Mouse (Mus musculus) naive thymus-derived CD4-positive, alpha-beta T cell, adult 2 months (primary cell): ENCODE results near the gene Hsp90aa1.
"Not testable (repeated sequence)": the region's sequence is repeated elsewhere in the genome, so short reads cannot be mapped to it uniquely, and the experiment has no call there.

Experiments
- DNase-seq: peaks from one replicate; pipeline ENCODE4 v3.0.0-alpha.2; 2011; ENCODE audit warnings: low read depth

Hsp90aa1 gene

DNA sequence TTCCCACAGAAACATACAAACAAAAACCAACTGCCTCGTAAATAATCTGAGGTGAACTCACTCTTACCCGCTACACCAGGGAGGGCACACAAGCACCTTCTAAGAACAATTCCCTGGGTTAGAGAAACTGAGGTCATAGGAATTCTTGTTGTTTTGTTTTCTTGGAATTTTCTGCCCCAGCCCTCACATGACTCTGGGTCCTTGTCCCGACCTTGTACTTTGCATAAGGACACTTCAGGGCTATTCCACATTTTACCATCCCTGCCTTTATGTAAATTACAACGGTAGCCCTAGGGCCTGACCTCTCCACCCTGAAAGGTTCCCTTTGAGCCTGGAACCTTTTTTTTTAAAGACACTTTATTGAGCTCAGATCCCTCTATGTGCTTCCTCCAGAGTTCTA is at the start of gene Hsp90aa1:
TSS of gene Hsp90aa1 (minus strand) at position 173 of the 400 bp plus-strand sequence.
- DNase-seq, result no peak

DNA sequence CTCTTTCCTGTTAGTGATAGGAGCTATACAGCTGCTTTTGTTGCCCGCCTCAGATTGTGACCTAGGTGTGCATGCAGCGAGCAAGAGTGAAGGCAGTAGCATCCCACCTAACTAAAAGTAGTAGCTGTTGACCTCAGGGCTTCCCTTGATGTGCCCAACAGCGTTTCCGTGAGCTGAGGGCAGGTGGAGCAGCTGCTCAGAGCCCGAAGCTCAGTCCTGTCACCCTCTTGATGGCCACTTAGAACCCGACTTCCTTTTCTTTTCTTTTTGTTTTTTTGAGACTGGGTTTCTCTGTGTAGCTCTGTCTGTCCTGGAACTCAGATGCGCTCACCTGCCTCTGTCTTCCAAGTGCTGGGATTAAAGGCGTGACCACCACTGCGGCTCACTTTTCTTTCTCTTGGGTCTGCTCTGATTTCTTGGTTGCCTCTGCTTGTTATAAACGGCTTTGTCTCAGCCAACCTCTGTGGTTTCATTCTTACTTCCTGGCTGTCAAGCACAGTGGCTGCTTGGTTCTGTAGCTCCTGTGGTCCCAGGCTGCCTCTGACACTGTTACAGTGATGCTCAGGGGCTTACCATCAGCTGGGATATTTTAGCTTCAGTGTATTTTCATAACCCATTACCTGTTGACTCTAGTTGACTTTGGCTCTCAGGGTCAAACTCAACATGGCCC is 48.4 kb upstream of the Hsp90aa1 start:
- peak; percentile 64 for DNase-seq

DNA sequence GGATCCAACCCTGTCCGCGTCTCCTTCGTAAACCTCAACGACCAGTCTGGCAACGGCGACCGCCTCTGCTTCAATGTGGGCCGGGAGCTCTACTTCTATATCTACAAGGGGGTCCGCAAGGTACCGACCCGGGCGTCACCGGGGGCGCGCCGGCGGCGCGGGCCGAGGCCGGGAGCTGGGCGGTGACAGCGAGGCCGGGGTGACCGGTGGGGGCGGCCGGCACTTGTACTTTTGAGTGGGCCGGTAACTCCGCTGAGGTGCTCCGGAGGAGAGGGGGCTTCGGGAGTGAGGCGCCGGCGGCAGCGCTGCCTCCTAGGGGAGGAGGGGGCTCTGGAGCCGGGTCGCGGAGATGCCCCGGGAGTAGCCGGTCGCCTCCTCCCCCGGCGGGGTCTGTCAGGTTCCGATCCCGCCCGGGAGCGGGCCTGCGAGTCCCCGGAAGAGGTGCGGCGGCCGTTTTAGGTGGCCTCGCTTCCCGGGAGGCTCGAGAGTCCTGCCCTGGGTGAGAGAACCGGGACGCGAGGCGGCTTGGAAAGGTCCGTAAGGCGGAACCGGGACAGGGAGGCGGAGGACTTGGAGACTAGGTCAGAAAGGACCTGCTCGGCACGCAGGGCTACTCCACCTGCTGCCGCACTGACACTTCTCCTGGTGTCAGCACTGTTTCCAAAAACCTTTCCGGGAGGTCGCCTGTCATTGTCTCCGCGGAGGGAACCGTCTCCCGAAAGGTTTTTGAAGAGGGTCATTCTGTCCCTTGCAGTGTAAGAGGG is 35.8 kb upstream of the Hsp90aa1 start:
- DNase-seq, result peak; percentile 49

DNA sequence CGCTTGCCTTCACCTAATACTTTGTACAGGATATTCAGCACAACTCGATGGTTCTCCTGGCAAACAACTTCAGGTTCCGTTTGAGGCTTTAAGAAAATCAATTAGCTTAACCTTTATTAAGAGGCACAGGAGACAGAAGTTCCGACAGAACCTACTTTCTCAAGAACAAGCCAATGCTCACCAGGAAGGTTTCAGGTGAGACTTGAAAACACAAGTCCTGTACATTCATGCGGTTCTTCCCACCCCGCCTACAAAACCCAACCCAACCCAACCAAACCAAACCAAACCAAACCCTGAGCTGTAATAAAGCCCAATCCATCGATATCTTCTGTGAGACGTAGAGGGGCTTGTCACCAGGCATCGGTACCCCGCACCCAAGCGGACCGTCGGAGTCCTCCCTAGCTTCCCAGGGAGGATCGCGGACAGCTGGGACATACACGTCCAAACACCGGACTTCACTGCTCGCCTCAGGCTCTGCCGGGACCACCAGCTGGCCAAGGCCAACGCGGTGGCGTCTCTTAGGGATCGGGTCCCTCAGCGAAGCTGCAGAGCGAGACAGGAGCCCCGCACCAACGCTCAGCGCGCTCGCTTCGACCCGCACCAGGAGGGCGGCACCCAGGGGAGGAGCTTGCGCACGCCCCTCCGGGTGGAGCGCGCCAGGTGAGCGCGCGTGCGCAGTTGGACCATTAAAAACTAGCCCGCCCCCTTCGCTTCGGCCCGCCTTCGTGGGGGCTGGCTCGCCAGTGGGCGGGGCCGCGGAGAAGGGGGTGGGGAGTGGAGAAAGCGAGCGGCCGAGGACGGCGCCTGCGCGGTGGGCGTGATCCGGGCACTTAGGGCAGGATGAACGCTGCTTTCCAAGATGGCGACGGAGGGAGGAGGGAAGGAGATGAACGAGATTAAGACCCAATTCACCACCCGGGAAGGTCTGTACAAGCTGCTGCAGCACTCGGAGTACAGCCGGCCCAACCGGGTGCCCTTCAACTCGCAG is 34.9 kb upstream of the Hsp90aa1 start, which contains the start of gene Wdr20:
TSS of gene Wdr20 (plus strand) at position 775 of the 988 bp plus-strand sequence.
- DNase-seq, result peak; percentile 99

DNA sequence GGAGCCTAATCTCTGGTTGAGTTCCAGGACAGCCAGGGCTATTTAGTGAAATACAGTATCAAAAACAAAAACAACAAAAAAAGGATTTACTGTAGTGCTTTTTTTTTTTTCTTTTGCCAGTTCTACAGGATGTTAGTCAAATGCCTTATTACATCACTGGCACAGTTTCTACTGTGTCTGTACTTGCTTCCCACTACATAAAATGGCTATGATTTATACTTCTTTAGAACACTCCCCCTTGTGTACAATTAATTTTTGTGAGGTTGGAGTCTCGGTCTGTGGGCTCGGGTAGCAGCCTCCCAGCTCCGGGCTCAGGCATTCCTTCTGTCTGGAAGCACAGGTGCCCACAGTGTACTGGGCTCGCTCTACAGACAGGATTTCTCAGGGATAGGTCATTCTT is 34.1 kb upstream of the Hsp90aa1 start:
- peak; percentile 62 for DNase-seq

- not testable (repeated sequence) for DNase-seq
Observed at GRCm38 (mm10) chr12:110733254-110733653, 30.7 kb upstream of the Hsp90aa1 start.

DNA sequence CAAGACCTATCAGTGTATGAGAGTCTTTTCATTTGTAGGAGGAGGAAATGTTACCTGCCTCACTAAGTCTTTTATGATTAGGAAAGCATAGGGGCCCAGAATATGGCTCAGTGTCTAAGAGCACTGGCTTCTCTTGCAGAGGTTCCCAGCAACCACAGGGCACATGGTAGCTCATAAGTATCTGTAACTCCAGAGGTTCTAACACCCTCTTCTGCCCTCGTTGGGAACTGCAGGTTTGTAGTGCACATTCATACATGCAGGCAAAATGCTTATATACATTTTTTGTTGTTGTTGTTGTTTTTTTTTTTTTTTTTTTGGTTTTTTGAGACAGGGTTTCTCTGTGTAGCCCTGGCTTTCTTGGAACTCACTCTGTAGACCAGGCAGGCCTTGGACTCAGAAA is 23.9 kb upstream of the Hsp90aa1 start:
- DNase-seq, result no peak

GRCm38 (mm10) chr12:110725489-110725888 is 23.0 kb upstream of the Hsp90aa1 start:
- DNase-seq, result no peak

DNA sequence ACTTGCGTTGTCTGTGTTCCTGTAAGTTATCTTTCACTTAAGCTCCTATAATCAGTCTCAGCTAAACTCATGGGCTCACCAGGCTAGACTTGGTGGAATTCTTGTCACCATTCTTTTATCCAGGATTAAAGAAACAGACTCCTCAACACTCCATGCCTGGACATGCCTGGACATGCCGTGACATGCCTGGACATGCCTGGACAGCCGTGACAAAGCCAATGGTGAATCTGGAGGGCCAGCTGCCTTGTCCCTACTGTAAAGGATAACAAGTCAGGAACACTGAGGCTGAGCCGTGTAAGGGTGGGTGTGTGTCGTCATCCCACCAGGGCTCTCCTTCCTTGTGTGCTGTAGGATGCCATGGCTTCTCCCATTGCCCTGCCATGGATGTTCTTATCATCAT is 22.5 kb upstream of the Hsp90aa1 start:
- no peak for DNase-seq

DNA sequence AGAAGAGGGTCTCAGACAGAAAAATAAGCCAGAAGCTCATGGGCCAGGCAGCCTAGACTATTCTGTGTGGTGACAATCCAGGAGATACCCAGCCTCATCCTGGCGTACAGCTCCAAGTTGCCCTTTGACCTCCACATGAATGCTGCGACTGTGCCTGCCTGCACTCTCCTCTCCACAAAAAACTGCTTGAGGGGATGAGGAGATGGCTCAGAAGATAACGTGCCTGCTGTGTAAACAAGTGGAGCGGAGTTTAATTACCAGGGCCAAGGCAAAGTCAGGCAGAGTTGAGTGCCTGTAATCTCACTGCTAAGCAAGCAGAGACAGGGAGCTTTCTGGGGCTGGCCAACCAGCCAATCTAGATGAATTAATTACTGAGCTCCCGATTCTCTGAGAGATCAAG is 13.5 kb upstream of the Hsp90aa1 start:
- no peak for DNase-seq

DNA sequence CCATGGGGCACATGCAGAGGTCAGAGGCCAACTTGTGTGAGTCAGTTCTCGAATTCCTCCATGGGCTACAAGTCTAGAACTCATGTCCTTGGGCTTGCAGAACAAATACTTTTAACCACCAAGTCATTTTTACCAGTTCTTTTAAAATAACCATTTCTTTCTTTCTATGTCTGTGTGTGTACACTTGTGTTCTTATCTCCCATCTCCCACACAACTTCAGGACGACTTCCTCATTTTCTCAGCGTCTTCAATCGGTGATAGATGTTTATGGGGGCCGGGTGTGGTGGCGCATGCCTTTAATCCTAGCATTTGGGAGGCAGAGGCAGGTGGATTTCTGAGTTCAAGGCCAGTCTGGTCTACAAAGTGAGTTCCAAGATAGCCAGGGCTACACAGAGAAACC is 11.7 kb upstream of the Hsp90aa1 start:
- DNase-seq, result no peak

DNA sequence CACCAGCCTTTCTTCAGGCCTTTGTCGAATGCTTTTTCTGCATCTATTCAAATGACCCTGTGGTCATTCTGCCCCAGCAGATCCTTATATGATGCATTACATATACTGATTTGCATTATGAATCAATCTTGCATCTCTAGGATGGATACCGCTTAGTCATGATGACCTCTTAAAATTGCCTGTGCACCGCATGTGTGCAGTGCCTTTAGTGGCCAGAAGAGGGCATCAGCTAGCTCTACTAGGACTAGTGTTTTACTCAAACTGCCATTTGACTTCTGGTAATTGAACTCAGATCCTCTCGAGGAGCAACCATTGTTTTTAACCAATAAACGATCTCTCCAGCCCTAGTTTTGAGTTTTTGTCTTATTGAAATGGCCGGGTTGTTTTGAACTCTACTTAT is 11.3 kb upstream of the Hsp90aa1 start:
- peak; percentile 47 for DNase-seq

DNA sequence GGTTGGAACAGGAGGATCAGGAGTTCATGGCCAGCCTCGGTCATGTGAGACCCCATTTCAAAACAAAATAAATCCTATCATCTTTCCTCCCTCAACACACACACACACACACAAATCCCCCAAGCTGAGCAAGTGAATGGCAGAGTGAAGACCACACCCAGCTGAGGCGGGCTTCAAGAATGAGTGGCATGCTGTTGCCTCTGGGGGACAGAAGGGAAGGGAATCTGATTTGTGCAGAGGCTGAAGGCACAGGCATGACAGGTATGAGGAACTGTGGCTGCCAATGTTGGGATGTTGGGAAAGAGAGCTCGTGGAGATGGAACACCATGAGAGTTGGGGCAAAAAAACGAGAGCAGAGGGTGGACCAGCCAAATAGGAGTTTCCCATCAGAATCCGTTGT is 8.7 kb upstream of the Hsp90aa1 start:
- no peak for DNase-seq

GRCm38 (mm10) chr12:110707451-110707850 is 4.9 kb upstream of the Hsp90aa1 start:
- DNase-seq, result no peak

- peak; percentile 49 for DNase-seq
Observed at GRCm38 (mm10) chr12:110706337-110707231, 4.1 kb upstream of the Hsp90aa1 start.

DNA sequence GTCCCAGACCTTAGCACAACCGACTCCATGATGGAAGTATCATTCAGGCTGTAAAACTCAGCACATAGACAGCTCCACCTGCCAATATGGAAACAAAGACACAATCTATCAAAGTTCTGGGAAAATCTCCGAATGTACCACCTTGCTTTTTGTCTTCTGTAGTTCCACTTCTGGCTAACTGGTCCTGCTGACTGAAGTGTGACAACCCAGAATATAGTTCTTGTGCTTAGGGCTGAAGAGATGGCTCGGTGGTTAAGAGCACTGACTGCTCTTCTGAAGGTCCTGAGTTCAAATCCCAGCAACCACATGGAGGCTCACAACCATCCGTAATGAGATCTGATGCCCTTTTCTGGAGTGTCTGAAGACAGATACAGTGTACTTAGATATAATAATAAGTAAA is 2.9 kb upstream of the Hsp90aa1 start:
- DNase-seq, result not testable (repeated sequence)

DNA sequence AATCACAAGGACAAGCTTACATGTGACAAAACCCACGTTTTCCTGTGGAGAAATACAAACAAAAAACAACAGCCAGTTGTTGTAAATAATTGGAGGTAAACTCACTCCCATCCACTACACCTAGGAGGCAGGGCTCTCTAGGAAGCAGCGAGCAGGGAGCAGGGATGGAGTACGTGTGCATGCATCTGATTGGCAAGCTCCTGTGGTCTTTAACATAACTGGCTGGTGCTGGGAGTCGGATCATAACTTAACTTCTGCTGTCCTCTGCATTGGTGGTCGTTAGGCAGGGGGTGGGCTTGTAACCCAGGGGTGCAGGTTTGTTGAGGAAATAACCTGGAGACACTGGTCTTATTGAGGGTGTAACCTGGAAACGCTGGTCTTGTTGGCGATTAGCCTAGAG is 1.2 kb upstream of the Hsp90aa1 start:
- DNase-seq, result no peak

DNA sequence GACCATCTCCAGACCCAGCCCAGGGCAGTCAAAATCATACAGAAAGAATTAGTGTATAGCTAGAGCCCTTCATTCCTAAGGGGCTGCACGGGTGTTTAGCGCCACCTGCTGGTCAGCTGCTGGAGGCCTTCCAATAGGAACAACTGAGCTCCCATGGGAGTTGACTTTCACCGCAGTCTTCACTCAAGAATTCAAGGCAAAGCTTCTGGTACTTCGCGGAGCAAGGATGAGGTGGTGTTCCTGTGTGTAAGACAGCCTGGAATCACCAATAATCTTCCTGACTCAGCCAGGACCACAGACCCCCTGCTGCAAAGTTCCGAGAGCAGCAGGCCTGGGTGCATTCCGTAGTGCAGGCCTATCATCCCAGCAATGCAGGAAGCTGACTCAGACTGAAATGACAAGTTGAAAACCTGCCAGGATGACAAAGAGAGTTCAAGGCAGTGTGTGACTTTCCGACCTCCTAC is 512 bp upstream of the Hsp90aa1 start:
- peak; percentile 85 for DNase-seq

- not testable (repeated sequence) for DNase-seq
Observed at GRCm38 (mm10) chr12:110701363-110701762, 1.2 kb downstream of the Hsp90aa1 start.

DNA sequence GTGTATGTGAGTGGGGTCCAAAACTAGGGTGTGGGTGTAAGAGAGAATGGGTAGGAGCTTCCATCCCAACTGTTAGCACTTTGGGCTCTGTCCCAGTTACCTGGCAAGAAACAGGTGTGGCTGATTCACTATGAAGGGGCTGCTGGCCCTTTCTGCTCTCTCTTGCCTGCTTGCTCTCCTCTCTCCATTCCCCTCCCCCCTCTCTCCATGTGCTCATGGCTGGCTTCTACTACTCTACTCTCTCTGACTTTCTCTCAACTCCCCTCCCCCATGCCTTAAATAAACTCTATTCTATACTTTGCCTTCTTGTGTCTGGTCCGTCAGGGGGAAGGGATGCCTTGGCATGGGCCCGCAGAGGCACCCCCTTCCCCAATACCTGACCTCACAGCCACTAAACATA is 1.8 kb downstream of the Hsp90aa1 start:
- no peak for DNase-seq

DNA sequence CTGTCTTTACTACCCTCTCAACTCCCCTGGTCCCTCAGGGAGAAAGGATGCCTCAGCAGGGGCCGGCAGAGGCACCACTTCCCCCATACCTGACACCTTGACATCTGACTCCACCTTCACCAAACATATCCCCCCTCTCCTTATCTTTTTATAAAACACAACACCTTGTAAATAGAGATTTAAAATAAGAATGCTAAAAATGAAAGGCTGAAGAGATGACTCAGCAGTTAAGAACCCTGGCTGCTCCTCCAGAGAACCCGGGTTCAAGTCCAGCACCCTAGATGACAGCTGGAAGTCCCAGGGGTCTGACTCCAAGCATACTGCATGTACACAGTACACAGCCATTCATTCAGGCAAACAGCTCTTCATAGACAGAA is 3.4 kb downstream of the Hsp90aa1 start:
- DNase-seq, result no peak
